Mouse (Mus musculus) spleen, adult 2 months (tissue): ENCODE results near the gene Nbeal1. TPM values are rescaled to one million over a fixed set of nuclear protein-coding genes. Genes with fewer than 3 reads are reported as not detected.
"Not testable (repeated sequence)": the region's sequence is repeated elsewhere in the genome, so short reads cannot be mapped to it uniquely, and the experiment has no call there.

Experiments used
- DNase-seq, 2 experiments: peaks; one replicate each; pipeline versions ENCODE4 v3.0.0 to v3.0.0-alpha.2; 2012 to 2021; ENCODE audit warnings: low spot score in 2 of 2, low read depth in 1 of 2
- H3K27ac ChIP-seq: fragments of 200-500 bp; 2 replicates; pipeline ENCODE4 v1.5.1; 2012; ENCODE audit warnings: low read length, inconsistent platforms; ENCODE audit not compliant: insufficient read depth
- H3K27me3 ChIP-seq: fragments of 200-500 bp; 2 replicates; pipeline ENCODE4 v1.6.1; 2012; ENCODE audit warnings: mild to moderate bottlenecking, moderate library complexity, low read length, inconsistent platforms; ENCODE audit not compliant: control insufficient read depth, insufficient read depth
- H3K36me3 ChIP-seq: fragments of 200-500 bp; 2 replicates; pipeline ENCODE4 v1.6.1; 2012; ENCODE audit warnings: mild to moderate bottlenecking, low read length, inconsistent platforms; ENCODE audit not compliant: control insufficient read depth, insufficient read depth
- H3K4me1 ChIP-seq: fragments of 200-500 bp; 2 replicates; pipeline ENCODE4 v1.6.1; 2011; ENCODE audit warnings: inconsistent platforms; ENCODE audit not compliant: control insufficient read depth, insufficient read depth, insufficient read length
- H3K4me3 ChIP-seq: fragments of 200-500 bp; 2 replicates; pipeline ENCODE4 v1.5.1; 2011; ENCODE audit warnings: mild to moderate bottlenecking, inconsistent platforms; ENCODE audit not compliant: insufficient read depth, insufficient read length; ENCODE audit errors: extremely low read depth
- CTCF ChIP-seq: fragments of 200-500 bp; IDR thresholded peaks from 2 replicates; pipeline ENCODE4 v1.5.1; 2011; ENCODE audit warnings: mild to moderate bottlenecking, inconsistent platforms; ENCODE audit not compliant: insufficient read depth, insufficient read length, insufficient replicate concordance; ENCODE audit errors: extremely low read depth
- POLR2A ChIP-seq: fragments of 200-500 bp; IDR thresholded peaks from 2 replicates; pipeline ENCODE4 v1.6.1; 2011; ENCODE audit warnings: low read depth, low read length, inconsistent platforms
- WGBS: fragments of 180-500 bp; shearing (Covaris S2); methylation state at CpG from one replicate; pipeline ENCODE4 v1.1.7; 2018; 5-methylcytosine and 5-hydroxymethylcytosine counted together
- polyA plus RNA-seq: library from polyadenylated mRNA; depleted of rRNA; stranded (reverse); fragments of >200 nt; gene quantifications from 2 replicates; pipeline ENCODE4 v1.2.3, GENCODE M21; 2012

Gene Nbeal1
- polyA plus RNA-seq, 1 experiment: 0.79 TPM

DNA sequence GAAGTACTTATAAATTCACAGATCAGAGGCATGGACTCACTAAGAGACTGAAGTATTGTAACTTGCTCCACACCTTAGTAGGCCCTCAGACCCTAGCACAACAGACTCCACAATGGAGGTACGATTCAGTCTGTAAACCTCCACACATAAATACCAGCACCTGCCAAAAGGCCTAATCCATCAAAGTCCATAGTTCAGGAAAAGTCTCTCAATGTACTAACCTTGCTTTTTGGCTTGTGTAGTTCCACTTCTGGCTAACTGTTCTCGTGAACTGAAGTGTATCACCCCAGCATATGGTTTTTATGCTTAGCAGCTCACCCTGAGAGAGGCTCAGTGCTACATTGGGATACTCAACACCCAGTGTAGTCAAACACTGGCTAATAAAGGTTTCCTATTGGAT, 10.1 kb upstream of the Nbeal1 start:
- TF ChIP-seq POLR2A (no peak), CTCF (no peak)
- WGBS: 84% methylated on average over 2 of the region's 2 CpGs
- H3K27ac ChIP-seq: no peak overlapping the region

DNA sequence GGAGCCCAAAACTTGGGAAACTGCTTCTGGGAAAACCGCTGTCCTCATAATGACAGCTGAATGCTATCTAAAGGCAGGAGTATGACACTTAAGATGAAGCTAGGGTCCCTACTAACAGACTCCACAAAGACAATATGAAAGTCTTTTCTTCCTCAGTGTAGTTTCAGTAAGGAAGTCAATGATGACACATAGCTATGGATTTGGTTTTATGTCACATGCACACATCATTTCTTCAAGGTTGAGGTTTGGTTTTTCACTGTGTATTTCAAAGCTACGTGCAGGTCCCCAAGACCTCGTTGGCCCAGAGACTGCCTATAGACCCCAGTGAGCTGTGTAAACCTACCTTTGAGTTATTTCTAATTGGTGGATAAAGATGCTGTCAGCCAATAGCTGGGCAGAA, 7.3 kb upstream of the Nbeal1 start:
- 80% methylated on average over 3 of the region's 3 CpGs for WGBS

More for the DNA sequence above, 10.1 kb upstream of the Nbeal1 start:
- no peaks in the 10 kb centered on the region for H3K27me3 ChIP-seq
- H3K36me3 ChIP-seq: no peaks in the 10 kb centered on the region
- DNase-seq: no peak
- no peaks in the 10 kb centered on the region for H3K4me1 ChIP-seq
- no peak overlapping the region for H3K4me3 ChIP-seq

DNA sequence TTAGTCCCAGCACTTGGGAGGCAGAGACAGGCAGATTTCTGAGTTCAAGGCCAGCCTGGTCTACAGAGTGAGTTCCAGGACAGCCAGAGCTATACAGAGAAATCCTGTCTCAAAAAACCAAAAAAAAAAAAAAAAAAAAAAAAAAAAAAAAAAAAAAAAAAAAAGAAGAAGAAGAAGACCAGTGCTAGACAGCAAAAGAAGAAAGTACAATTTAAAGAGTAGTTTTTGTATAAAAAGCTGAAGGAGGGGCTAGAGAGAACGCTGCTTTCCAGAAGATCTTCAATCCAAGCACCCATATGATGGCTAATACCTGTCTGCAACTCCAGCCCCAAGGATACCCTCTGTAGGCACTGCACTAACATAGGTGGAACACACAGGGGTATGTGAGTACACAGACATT, 2.6 kb upstream of the Nbeal1 start:
- not testable (repeated sequence) for H3K27ac ChIP-seq, H3K27me3 ChIP-seq, DNase-seq, H3K4me1 ChIP-seq, H3K36me3 ChIP-seq, H3K4me3 ChIP-seq
- 95% methylated on average over 1 of the region's 1 CpGs for WGBS

More for the DNA sequence above, 7.3 kb upstream of the Nbeal1 start:
- Histone ChIP-seq H3K36me3 (no peaks in the 10 kb centered on the region), H3K4me1 (no peaks in the 10 kb centered on the region), H3K27me3 (no peaks in the 10 kb centered on the region), H3K4me3 (no peak overlapping the region), H3K27ac (no peak overlapping the region)
- TF ChIP-seq CTCF (no peak), POLR2A (no peak)
- DNase-seq: no peak

DNA sequence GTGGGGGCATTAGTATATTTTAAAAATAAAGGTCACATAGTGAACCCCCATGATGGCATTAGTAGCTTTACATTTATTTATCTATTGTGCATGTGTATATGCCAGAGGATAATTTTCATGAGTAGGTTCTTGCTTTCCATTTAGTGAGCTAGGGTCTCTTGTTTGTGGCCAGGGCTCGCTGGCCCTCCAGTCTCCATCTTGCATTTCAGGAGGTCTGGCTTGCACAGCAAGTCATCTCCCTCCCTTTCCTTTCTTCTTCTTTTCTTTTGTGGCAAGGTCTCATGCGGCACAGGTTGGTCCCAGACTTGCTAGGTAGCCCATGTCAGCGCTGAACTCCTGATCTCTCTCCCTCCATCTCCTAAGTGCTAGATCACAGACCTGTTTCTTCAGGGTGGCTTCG, 1.0 kb upstream of the Nbeal1 start:
- no peak for TF ChIP-seq CTCF
- no peak for TF ChIP-seq POLR2A
- Histone ChIP-seq H3K27me3 (no peaks in the 10 kb centered on the region), H3K36me3 (no peaks in the 10 kb centered on the region), H3K27ac (no peak overlapping the region), H3K4me3 (no peak overlapping the region), H3K4me1 (peaks cover 2% of the 10 kb centered on the region)
- 26% methylated on average over 4 of the region's 4 CpGs for WGBS
- no peak for DNase-seq

DNA sequence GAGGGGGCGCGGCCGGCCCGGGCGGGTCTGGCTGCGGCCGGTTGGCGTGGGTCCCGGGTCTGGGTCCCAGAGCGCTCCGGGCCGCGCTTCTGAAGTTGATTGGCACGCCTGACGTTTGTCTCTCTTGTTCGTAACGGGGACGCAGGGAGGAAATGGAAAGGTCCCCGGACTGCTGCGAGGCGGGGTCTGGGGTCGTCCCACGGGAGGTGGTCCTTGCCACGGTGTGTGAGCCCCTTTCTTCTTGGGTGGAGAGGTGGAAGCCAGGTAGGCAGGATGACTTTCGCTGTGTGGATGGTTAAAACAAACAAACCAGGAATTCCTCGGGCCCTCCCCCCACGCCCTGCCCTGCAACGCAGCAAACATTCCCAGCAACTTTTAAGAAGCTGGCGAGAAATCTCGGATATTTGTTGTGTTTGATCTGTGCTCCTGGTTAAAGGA, 404 bp downstream of the Nbeal1 start:
- WGBS: under 1% methylated on average over 28 of the region's 30 CpGs
- no peak for TF ChIP-seq POLR2A
- TF ChIP-seq CTCF: no peak
- H3K36me3 ChIP-seq: no peaks in the 10 kb centered on the region
- no peaks in the 10 kb centered on the region for H3K27me3 ChIP-seq
- H3K4me3 ChIP-seq: peak overlapping the region; percentile 66
- no peak for DNase-seq
- H3K27ac ChIP-seq: peak overlapping the region; percentile 55
- peaks cover 2% of the 10 kb centered on the region for H3K4me1 ChIP-seq

DNA sequence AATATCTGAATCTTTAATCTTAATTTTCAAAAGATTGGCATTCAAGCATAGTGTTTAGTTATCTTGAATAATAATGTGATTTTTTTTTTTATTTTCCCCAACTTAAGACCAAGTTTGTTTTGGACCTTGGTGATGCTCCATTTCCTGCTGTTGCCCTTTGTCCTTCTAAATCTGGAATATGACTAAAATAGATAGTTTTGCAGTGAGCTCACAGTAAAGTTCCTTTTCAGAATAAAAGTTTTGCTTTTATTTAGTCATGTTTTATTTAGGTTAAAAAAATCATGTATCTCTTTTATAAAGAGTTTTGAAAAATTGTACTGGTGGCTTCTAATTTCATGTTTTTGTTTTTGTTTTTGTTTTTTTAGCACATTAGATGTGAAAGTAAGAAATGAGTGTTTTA, 8.1 kb downstream of the Nbeal1 start:
- TF ChIP-seq CTCF (no peak), POLR2A (no peak)
- Histone ChIP-seq H3K36me3 (no peaks in the 10 kb centered on the region), H3K4me3 (no peak overlapping the region), H3K4me1 (no peaks in the 10 kb centered on the region), H3K27ac (no peak overlapping the region), H3K27me3 (no peaks in the 10 kb centered on the region)
- no peak for DNase-seq

DNA sequence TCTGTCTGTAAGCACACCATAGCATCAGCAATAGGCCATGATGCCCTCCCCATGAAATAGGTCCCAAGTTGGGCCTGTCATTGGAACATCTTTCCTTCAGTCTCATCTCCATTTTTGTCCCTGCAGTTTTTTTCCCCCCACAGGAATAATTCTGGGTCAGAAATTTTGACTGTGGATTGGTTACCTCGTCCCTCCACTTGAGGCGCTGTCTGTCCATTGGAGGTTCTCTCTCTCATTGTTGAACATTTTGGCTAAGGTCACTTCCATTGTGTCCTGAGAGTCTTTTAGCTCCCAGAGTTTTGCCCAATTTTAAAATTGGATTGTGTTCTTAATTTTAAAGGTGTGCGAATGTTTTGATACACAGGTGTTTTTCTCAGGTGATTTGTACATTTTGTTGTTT, 16.4 kb downstream of the Nbeal1 start:
- H3K4me3 ChIP-seq: no peak overlapping the region
- WGBS: 91% methylated on average over 3 of the region's 3 CpGs
- TF ChIP-seq POLR2A (no peak), CTCF (no peak)
- H3K4me1 ChIP-seq: no peaks in the 10 kb centered on the region
- H3K27ac ChIP-seq: no peak overlapping the region
- peaks cover 9% of the 10 kb centered on the region for H3K36me3 ChIP-seq
- no peak for DNase-seq
- H3K27me3 ChIP-seq: no peaks in the 10 kb centered on the region

DNA sequence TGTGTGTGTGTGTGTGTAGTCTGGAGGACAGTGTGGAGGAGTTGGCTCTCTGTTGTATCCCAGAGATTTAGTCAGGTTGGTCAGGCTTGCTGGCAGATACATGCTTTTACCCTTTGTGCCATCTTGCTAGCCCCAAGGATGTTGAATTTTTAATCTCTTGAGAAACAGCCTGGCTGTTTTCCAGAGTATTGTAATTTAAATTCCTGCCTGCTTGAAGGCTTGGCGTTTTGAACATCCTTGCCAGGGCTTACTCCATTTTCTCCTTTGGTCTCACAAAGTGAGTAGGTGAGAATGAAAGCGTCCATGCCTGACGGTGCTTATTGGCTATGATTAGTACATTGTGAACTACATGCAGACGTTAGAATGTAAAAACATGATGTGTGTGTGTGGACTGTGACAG, 18.6 kb downstream of the Nbeal1 start:
- 89% methylated on average over 4 of the region's 4 CpGs for WGBS
- Histone ChIP-seq H3K36me3 (peaks cover 18% of the 10 kb centered on the region), H3K4me3 (no peak overlapping the region), H3K27ac (no peak overlapping the region), H3K4me1 (no peaks in the 10 kb centered on the region), H3K27me3 (no peaks in the 10 kb centered on the region)
- DNase-seq: no peak
- no peak for TF ChIP-seq POLR2A
- no peak for TF ChIP-seq CTCF
